Mouse (Mus musculus): ENCODE results near the gene Rfx8. TPM values are rescaled to one million over a fixed set of nuclear protein-coding genes. Genes with fewer than 3 reads are reported as not detected.

The Rfx8 gene
- under 1 TPM in 1 of 2 experiments, not detected in 1; 0.34 TPM for total RNA-seq (2021)
- long read RNA-seq, experiment 1, result 0 reads
- long read RNA-seq, experiment 2, result 0 reads

GRCm38 (mm10) chr1:39720632-39721350 is at the start of gene Rfx8:
Rfx8 (minus strand) TSS chr1:39720997.
- intact Hi-C loops (cut with DNase I), result no loop called here
- no peak for DNase-seq (ENCODE audit: extremely low spot score in 1 of 2, low spot score in 2 of 2)
- Histone ChIP-seq H3K27ac (no peak within 1 kb of the TSS; the same call in 1 of the 2 replicates), H3K4me3 (peak within 1 kb of the TSS; percentile 47)
- no peak for TF ChIP-seq CTCF (IDR thresholded peaks at IDR 0.05)

GRCm38 (mm10) chr1:39770436-39770835 is 49.6 kb upstream of the Rfx8 start:
- intact Hi-C loops (cut with DNase I), result no loop called here
- no peak overlapping the region for H3K4me3 ChIP-seq
- no peak overlapping the region for H3K27ac ChIP-seq
- no peak for TF ChIP-seq CTCF (IDR thresholded peaks at IDR 0.05)
- no peak for DNase-seq (ENCODE audit: extremely low spot score in 1 of 2, low spot score in 2 of 2)

GRCm38 (mm10) chr1:39768017-39768416 is 47.2 kb upstream of the Rfx8 start:
- intact Hi-C loops (cut with DNase I), result no loop called here
- no peak for DNase-seq (ENCODE audit: extremely low spot score in 1 of 2, low spot score in 2 of 2)
- no peak overlapping the region for H3K4me3 ChIP-seq
- no peak for TF ChIP-seq CTCF (IDR thresholded peaks at IDR 0.05)
- no peak overlapping the region for H3K27ac ChIP-seq

- intact Hi-C loops (cut with DNase I), result no loop called here
- no peak for DNase-seq (ENCODE audit: extremely low spot score in 1 of 2, low spot score in 2 of 2)
- no peak for TF ChIP-seq CTCF (IDR thresholded peaks at IDR 0.05)
- Histone ChIP-seq H3K27ac (no peak overlapping the region), H3K4me3 (no peak overlapping the region)
Measured at GRCm38 (mm10) chr1:39765854-39766493, 45.2 kb upstream of the Rfx8 start.

GRCm38 (mm10) chr1:39762025-39762370 is 41.2 kb upstream of the Rfx8 start:
- H3K27ac ChIP-seq, result peak overlapping the region; percentile 56
- peak overlapping the region; percentile 32 for H3K4me3 ChIP-seq

GRCm38 (mm10) chr1:39761211-39762024 is 40.6 kb upstream of the Rfx8 start:
- Histone ChIP-seq H3K27ac (peak overlapping the region; percentile 56), H3K4me3 (peak overlapping the region; percentile 32)
- peak; percentile 51 to 66 for DNase-seq (ENCODE audit: extremely low spot score in 1 of 2, low spot score in 2 of 2)
- intact Hi-C loops (cut with DNase I), result loop anchor here (2.0 to 5.0 kb wide), 4 partner anchors 75 to 221 kb away; partner anchors contain the start of gene Map4k4
- TF ChIP-seq CTCF (IDR thresholded peaks at IDR 0.05), result peak; percentile 65

More at GRCm38 (mm10) chr1:39762025-39762370, 41.2 kb upstream of the Rfx8 start:
- peak; percentile 74 for DNase-seq (ENCODE audit: extremely low spot score in 1 of 2, low spot score in 2 of 2)
- intact Hi-C loops (cut with DNase I), result loop anchor here (2.0 to 5.0 kb wide), 3 partner anchors 139 to 220 kb away; partner anchors contain the start of gene Map4k4
- TF ChIP-seq CTCF (IDR thresholded peaks at IDR 0.05), result no peak; the same call in 1 of the 2 replicates

GRCm38 (mm10) chr1:39760181-39760715 is 39.5 kb upstream of the Rfx8 start:
- Histone ChIP-seq H3K4me3 (no peak overlapping the region), H3K27ac (no peak overlapping the region)
- no peak for DNase-seq (ENCODE audit: extremely low spot score in 1 of 2, low spot score in 2 of 2)
- intact Hi-C loops (cut with DNase I), result loop anchor here (2.0 to 5.0 kb wide), 3 partner anchors 73 to 222 kb away; no protein-coding TSS in a partner anchor
- TF ChIP-seq CTCF (IDR thresholded peaks at IDR 0.05), result no peak

GRCm38 (mm10) chr1:39759231-39760175 is 38.7 kb upstream of the Rfx8 start:
- no peak for DNase-seq (ENCODE audit: extremely low spot score in 1 of 2, low spot score in 2 of 2)
- intact Hi-C loops (cut with DNase I), result loop anchor here (2.0 to 5.0 kb wide), 3 partner anchors 73 to 223 kb away; no protein-coding TSS in a partner anchor
- no peak for TF ChIP-seq CTCF (IDR thresholded peaks at IDR 0.05)
- Histone ChIP-seq H3K4me3 (no peak overlapping the region), H3K27ac (no peak overlapping the region)

- no peak for TF ChIP-seq CTCF (IDR thresholded peaks at IDR 0.05)
- intact Hi-C loops (cut with DNase I), result no loop called here
- Histone ChIP-seq H3K27ac (no peak overlapping the region), H3K4me3 (no peak overlapping the region)
- DNase-seq (ENCODE audit: extremely low spot score in 1 of 2, low spot score in 2 of 2), result no peak
Measured at GRCm38 (mm10) chr1:39758244-39758643, 37.4 kb upstream of the Rfx8 start.

GRCm38 (mm10) chr1:39756952-39757351 is 36.2 kb upstream of the Rfx8 start:
- no peak for TF ChIP-seq CTCF (IDR thresholded peaks at IDR 0.05)
- Histone ChIP-seq H3K27ac (no peak overlapping the region), H3K4me3 (no peak overlapping the region)
- DNase-seq (ENCODE audit: extremely low spot score in 1 of 2, low spot score in 2 of 2), result no peak
- intact Hi-C loops (cut with DNase I), result no loop called here

Data from left cerebral cortex, adult 2 months (tissue).